Mouse (Mus musculus) stomach, embryonic 14.5 days (tissue): Measurements from ENCODE around the gene Rpl10a. TPM values are rescaled to one million over a fixed set of nuclear protein-coding genes. Genes with fewer than 3 reads are reported as not detected.
"Not testable (repeated sequence)": the region's sequence is repeated elsewhere in the genome, so short reads cannot be mapped to it uniquely, and the experiment has no call there.

Experiments
- ATAC-seq: fragments of 200-750 bp; cut with Nextera tagmentation; 2 replicates; pipeline ENCODE4 v1.8.0; 2017; ENCODE audit warnings: low read depth, moderate TSS enrichment; ENCODE audit not compliant: insufficient number of reproducible peaks, insufficient read depth, low FRiP score
- H3K27ac ChIP-seq: fragments of 300-500 bp; sonication (generic); 2 replicates; pipeline ENCODE4 v1.5.1; 2014; ENCODE audit warnings: mild to moderate bottlenecking, low read length, moderate library complexity, mixed read lengths
- H3K27me3 ChIP-seq: fragments of 300-500 bp; sonication (generic); 2 replicates; pipeline ENCODE4 v1.6.1; 2014; ENCODE audit warnings: low read length, control low read depth, mixed read lengths; ENCODE audit not compliant: control insufficient read depth, insufficient read depth
- H3K36me3 ChIP-seq: fragments of 300-500 bp; sonication (generic); 2 replicates; pipeline ENCODE4 v1.6.1; 2014; ENCODE audit warnings: mild to moderate bottlenecking, control low read depth, low read length, moderate library complexity, mixed read lengths; ENCODE audit not compliant: control insufficient read depth, insufficient read depth
- H3K4me1 ChIP-seq: fragments of 300-500 bp; sonication (generic); 2 replicates; pipeline ENCODE4 v1.6.1; 2014; ENCODE audit warnings: low read length, control low read depth, mixed read lengths; ENCODE audit not compliant: control insufficient read depth, insufficient read depth
- H3K4me2 ChIP-seq: fragments of 300-500 bp; sonication (generic); replicated peaks from 2 replicates; pipeline ENCODE4 v1.6.1; 2014; ENCODE audit warnings: low read depth, low read length, control low read depth
- H3K4me3 ChIP-seq: fragments of 300-500 bp; sonication (generic); 2 replicates; pipeline ENCODE4 v1.5.1; 2014; ENCODE audit warnings: low read depth, low read length, control low read depth
- H3K9ac ChIP-seq: fragments of 300-500 bp; sonication (generic); replicated peaks from 2 replicates; pipeline ENCODE4 v1.6.1; 2014; ENCODE audit warnings: low read depth, mild to moderate bottlenecking, control low read depth, low read length, moderate library complexity, mixed read lengths
- H3K9me3 ChIP-seq: fragments of 300-500 bp; sonication (generic); 2 replicates; pipeline ENCODE4 v1.6.1; 2016; ENCODE audit warnings: low read depth, low read length, control low read depth; ENCODE audit not compliant: control insufficient read depth
- WGBS: fragments of 180-500 bp; shearing (Covaris S2); extraction: QIAGEN DNeasy Blood & Tissue Kit; methylation state at CpG from one replicate; pipeline ENCODE4 v1.1.7; 2014; 5-methylcytosine and 5-hydroxymethylcytosine counted together
- polyA plus RNA-seq: library from polyadenylated mRNA; unstranded; fragments of >200 nt; fragmentation: Nextera tagmentation; extraction: Ambion mirVana; gene quantifications from 2 replicates; pipeline ENCODE4 v1.2.1, GENCODE M21; 2014

The Rpl10a gene
- polyA plus RNA-seq, 1 experiment from 2014 or later: 911 TPM

GRCm38 (mm10) chr17:28330590-28330989 lies 2.3 kb downstream of the Rpl10a start:
- ATAC-seq, H3K9ac ChIP-seq, H3K4me3 ChIP-seq, H3K27me3 ChIP-seq, H3K4me2 ChIP-seq, H3K9me3 ChIP-seq, H3K27ac ChIP-seq: not testable (repeated sequence)
- Histone ChIP-seq H3K4me1 (peaks cover 40% of the 10 kb centered on the region), H3K36me3 (peaks cover 50% of the 10 kb centered on the region)
- 45% methylated on average over 6 of the region's 8 CpGs for WGBS

- no peak for ATAC-seq
- Histone ChIP-seq H3K9ac (no peak overlapping the region), H3K36me3 (peaks cover 56% of the 10 kb centered on the region), H3K9me3 (no peaks in the 10 kb centered on the region), H3K4me1 (peaks cover 40% of the 10 kb centered on the region), H3K27me3 (no peaks in the 10 kb centered on the region), H3K4me2 (no peak overlapping the region), H3K4me3 (no peak overlapping the region), H3K27ac (peak overlapping the region; percentile 69; the same call in 1 of the 2 replicates)
- 30% methylated on average over 7 of the region's 7 CpGs for WGBS
Measured at GRCm38 (mm10) chr17:28331241-28332112, 3.2 kb downstream of the Rpl10a start.

- no peaks in the 10 kb centered on the region for H3K27me3 ChIP-seq
- H3K9ac ChIP-seq: no peak overlapping the region
- H3K27ac ChIP-seq: peak overlapping the region; percentile 69
- H3K4me3 ChIP-seq: no peak overlapping the region
- H3K9me3 ChIP-seq: no peaks in the 10 kb centered on the region
- H3K4me1 ChIP-seq: peaks cover 36% of the 10 kb centered on the region
- no peak for ATAC-seq
- no peak overlapping the region for H3K4me2 ChIP-seq
- peaks cover 59% of the 10 kb centered on the region for H3K36me3 ChIP-seq
- 53% methylated on average over 13 of the region's 13 CpGs for WGBS
Measured at GRCm38 (mm10) chr17:28332113-28332914, 4.0 kb downstream of the Rpl10a start.

GRCm38 (mm10) chr17:28332915-28333546 lies 4.8 kb downstream of the Rpl10a start:
- ATAC-seq: no peak
- H3K27ac ChIP-seq: peak overlapping the region; percentile 69
- H3K9me3 ChIP-seq: no peaks in the 10 kb centered on the region
- H3K36me3 ChIP-seq: peaks cover 66% of the 10 kb centered on the region
- no peaks in the 10 kb centered on the region for H3K27me3 ChIP-seq
- H3K4me1 ChIP-seq: peaks cover 30% of the 10 kb centered on the region
- H3K4me2 ChIP-seq: 0 out of 2 replicates have a peak overlapping the region, but pooled peaks have one; percentile 6
- H3K9ac ChIP-seq: no peak overlapping the region
- H3K4me3 ChIP-seq: no peak overlapping the region
- 40% methylated on average over 31 of the region's 31 CpGs for WGBS

GRCm38 (mm10) chr17:28335267-28335666 lies 7.0 kb downstream of the Rpl10a start:
- 67% methylated on average over 10 of the region's 10 CpGs for WGBS
- Histone ChIP-seq H3K36me3 (peaks cover 76% of the 10 kb centered on the region), H3K4me1 (peaks cover 32% of the 10 kb centered on the region), H3K27me3 (no peaks in the 10 kb centered on the region), H3K4me2 (no peak overlapping the region), H3K27ac (no peak overlapping the region), H3K9me3 (no peaks in the 10 kb centered on the region), H3K9ac (no peak overlapping the region), H3K4me3 (no peak overlapping the region)
- no peak for ATAC-seq

- H3K4me1 ChIP-seq: peaks cover 46% of the 10 kb centered on the region
- H3K9ac ChIP-seq: no peak overlapping the region
- H3K4me2 ChIP-seq: no peak overlapping the region
- ATAC-seq: no peak
- no peaks in the 10 kb centered on the region for H3K27me3 ChIP-seq
- no peak overlapping the region for H3K4me3 ChIP-seq
- no peak overlapping the region for H3K27ac ChIP-seq
- no peaks in the 10 kb centered on the region for H3K9me3 ChIP-seq
- peaks cover 57% of the 10 kb centered on the region for H3K36me3 ChIP-seq
- 85% methylated on average over 7 of the region's 7 CpGs for WGBS
Measured at GRCm38 (mm10) chr17:28337547-28337946, 9.3 kb downstream of the Rpl10a start.

GRCm38 (mm10) chr17:28340578-28340977 lies 12.3 kb downstream of the Rpl10a start:
- H3K4me1 ChIP-seq: peaks cover 55% of the 10 kb centered on the region
- H3K9me3 ChIP-seq: no peaks in the 10 kb centered on the region
- peaks cover 36% of the 10 kb centered on the region for H3K36me3 ChIP-seq
- peak overlapping the region; percentile 43; the same call in 1 of the 2 replicates for H3K4me2 ChIP-seq
- H3K27me3 ChIP-seq: no peaks in the 10 kb centered on the region
- ATAC-seq: peak; percentile 12; the same call in 1 of the 2 replicates
- no peak overlapping the region for H3K4me3 ChIP-seq
- H3K9ac ChIP-seq: no peak overlapping the region
- peak overlapping the region; percentile 74 for H3K27ac ChIP-seq
- 67% methylated on average over 7 of the region's 7 CpGs for WGBS

- Histone ChIP-seq H3K4me1 (peaks cover 60% of the 10 kb centered on the region), H3K27me3 (no peaks in the 10 kb centered on the region), H3K4me3 (peak overlapping the region; percentile 10), H3K9me3 (no peaks in the 10 kb centered on the region), H3K36me3 (peaks cover 31% of the 10 kb centered on the region), H3K9ac (peak overlapping the region; percentile 15; the same call in 1 of the 2 replicates), H3K4me2 (peak overlapping the region; percentile 43), H3K27ac (peak overlapping the region; percentile 74)
- peak; percentile 80 for ATAC-seq
- 7% methylated on average over 26 of the region's 26 CpGs for WGBS
Measured at GRCm38 (mm10) chr17:28341091-28341490, 12.8 kb downstream of the Rpl10a start.
